Mouse (Mus musculus) liver, adult 2 months (tissue): ENCODE data around the gene Tmem132b.

Experiments used
- CTCF ChIP-seq: fragments of 200-500 bp; IDR thresholded peaks from 2 replicates; pipeline ENCODE4 v1.5.1; 2011; ENCODE audit warnings: low read depth, low read length, control low read depth
- POLR2A ChIP-seq: fragments of 200-500 bp; IDR thresholded peaks from 2 replicates; pipeline ENCODE4 v1.6.1; 2011; ENCODE audit warnings: low read length, control low read depth; ENCODE audit not compliant: insufficient read depth; ENCODE audit errors: extremely low read depth

- TF ChIP-seq POLR2A = no peak
- peak; percentile 70 for TF ChIP-seq CTCF
Measured at GRCm38 (mm10) chr5:125526464-125526863, 5.1 kb upstream of the Tmem132b start.
